Mouse (Mus musculus): ENCODE data around the gene Map2.

Map2 gene

DNA sequence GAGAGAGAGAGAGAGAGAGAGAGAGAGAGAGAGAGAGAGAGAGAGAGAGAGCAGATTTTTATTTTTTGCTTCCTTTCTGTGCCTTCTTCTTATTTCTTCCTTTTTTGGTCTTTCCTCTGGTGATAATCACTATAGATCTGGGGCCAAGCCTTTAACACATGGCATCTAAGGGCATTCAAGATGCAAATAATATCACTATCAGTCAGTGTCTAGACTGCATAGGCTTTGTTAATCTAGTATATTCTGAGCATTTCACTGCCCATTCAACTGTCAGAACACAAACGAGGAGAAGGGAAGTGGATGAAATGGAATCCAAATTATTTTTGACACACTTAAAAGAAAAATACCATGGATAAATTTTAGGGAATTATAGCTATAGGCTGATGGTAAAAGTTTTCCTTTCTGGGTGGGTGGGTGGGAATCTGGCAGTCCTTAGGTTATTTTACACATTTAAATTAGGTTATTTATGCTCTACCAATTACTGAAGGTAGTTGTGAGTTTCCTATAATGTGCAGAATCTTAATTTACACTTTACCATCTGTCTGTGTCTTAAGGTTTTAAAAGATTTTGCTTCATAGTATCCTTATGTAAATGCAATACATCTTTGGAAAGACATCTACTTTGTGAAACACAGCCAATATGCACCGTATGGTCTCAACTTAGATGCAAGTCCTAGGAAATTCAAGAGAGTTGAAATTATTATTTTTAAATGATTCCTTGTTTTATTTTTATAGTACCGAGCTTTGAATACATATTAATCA is 117.2 kb downstream of the Map2 start:
- DNase-seq (ENCODE audit: low read depth): no peak

DNA sequence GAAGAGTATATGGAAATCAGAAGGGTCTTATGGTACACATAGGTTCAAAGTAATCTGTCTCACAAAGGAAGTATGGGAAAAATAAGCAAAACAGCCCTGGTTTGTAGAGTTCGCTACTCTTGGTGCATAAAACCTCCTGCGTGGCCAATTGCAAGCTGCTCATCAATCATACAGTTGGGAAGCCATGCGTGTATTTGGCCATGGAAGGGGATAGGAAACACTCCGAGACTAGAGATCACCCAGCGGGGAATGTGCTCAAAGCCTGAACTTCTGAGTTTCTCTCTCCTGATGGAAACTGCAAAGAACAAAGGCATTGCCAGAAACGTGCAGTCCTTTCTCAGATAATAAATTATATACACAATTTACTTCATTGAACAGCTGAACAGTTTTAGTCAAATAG is 124.3 kb downstream of the Map2 start:
- DNase-seq (ENCODE audit: low read depth): no peak

DNA sequence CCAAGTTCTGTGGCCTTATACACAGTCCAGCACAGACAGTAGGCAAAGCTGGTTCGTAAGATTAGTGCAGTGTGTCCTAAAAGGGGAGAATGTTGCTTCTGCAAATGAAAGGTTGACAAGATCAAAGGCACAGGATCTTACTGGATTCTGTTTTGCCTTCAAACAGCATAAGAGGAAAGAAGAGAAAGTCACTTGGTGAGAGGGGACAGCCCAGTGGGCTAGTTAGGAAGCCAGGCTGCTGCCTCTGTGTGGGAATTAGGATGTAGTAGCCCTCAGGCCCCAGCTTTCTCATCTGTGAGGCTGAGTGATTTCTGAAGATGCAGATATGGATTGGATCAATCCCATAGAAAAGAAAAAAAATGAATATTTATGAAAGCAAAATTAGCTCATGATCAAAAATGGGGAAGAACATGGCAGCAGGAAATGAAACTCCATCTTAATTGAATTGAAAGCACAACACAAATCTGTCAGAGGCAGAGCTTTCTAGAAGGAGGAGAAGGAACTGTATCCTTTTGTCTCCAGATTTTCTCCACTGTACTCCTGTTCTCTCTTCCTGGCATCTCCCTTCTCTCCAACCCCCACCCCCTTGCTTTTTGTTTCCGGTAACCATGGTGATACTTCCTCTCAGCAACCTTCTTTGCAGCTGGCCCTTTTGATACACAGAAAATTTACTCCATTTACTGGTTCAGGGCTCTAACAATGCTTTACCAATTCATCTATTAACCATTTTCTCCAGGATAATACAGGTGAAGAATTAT is 145.5 kb downstream of the Map2 start:
- DNase-seq (ENCODE audit: low read depth): no peak

DNA sequence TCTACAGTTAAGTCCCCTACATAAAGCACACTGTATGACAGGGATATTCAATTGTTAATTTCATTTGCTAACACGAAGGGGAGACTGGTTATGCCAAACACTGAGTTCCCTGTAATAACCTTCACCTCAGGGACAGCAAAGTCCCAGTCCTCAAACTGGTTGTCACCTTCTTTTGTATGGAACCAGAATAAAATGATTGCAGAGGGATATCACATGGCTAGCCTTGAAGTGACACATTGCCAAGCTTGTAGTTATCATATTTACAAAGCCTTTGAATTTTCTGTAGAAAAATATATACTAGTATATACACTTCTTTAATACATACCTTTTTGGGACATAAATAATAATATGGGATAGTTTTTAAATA is 146.0 kb downstream of the Map2 start:
- DNase-seq (ENCODE audit: low read depth): no peak

DNA sequence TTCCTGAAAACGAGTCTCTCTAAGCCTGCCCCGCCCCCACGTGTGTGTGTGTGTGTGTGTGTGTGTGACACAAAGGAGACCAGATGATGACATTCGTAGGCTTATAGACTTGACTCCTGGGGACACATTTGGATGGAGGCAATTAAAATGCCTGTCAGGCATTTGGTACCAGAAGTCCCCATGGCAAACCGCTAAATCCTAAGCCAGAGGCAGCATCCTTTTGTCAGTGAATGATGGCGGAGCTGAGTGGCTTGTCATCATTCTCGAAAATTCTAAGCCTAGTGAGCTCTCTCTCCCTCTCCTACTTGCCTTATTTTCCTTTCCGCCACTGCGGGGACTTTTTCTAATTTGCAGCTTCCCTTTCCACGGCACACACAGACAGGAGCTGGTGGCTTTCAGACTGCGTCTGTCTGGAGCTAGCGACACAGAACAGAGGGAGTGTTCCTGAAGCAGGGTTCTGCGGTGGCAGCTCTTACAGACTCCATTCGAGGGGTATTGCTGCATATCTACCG is 146.6 kb downstream of the Map2 start:
- DNase-seq (ENCODE audit: low read depth): no peak

DNA sequence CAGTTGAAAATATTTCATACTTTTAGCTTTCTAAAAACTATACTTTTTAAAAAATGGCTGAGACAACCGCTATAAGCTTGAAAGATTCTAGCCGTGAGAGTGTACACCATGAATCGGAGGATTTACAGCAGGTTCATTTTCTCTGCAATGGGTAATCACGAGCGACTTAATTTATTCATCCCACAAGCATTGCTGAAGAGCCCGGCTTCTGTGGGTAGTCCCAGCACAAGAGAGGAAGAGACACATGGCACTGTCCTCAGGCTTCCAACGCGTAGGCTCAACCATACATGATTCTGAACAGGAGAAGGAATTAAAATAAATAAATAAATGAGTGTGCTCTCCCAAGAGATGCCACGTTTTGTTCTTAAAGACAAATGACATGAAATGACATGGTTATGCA is 148.4 kb downstream of the Map2 start:
- no peak for DNase-seq (ENCODE audit: low read depth)

DNA sequence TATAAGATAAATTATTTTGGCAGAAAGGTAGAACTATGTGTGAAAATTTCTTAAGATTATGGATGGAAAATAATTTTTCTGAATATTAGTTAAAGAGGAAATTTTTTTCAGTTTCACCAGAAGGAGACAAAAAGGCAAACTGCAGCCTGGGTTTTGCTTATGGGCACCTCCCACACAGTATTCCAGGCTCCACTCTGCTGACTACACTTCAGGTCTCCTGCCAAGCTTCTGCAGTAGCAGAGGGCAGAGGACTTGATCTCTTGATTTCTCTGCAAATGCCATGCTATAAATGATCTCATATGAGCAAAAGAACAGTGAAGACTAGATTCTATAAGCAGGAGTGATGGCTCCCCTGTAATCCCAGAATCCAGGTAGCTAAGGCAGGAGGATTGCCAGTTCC is 149.9 kb downstream of the Map2 start:
- DNase-seq (ENCODE audit: low read depth): no peak

DNA sequence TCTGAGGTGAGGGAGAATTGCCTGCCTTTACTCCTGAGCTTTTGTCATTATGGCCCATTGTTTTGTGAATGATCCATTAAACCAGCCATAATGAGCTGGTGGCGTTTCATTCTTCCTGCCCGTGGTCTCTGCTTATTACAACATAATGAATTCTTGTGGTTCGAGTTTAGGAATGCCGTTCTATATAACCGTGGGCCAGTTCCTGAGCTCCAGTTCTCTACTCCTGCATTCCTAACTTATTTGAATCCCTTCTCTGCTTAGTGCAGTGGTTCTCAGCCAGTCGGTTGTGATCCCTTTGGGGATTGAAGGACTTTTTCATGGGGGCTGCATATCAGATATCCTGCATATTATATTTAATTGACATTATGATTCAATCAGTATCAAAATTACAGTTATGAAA is 153.9 kb downstream of the Map2 start:
- DNase-seq (ENCODE audit: low read depth): no peak

DNA sequence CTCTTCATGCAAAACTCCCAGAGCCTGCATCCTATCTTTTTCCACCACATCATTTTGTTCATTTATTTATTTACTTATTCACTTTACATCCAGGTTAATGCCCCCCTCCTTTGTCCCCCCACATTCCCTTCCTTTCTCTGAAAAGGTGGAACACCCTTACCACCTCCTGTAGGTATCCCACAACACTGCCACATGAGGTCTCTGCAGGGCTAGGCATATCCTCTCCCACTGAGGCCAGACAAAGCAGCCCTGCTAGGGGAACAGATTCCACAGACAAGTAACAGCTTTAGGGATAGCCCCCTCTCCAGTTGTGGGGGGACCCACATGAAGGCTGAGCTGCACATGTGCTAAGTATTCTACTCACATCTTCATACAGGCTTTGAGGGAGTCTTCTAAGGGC is 154.5 kb downstream of the Map2 start:
- no peak for DNase-seq (ENCODE audit: low read depth)

DNA sequence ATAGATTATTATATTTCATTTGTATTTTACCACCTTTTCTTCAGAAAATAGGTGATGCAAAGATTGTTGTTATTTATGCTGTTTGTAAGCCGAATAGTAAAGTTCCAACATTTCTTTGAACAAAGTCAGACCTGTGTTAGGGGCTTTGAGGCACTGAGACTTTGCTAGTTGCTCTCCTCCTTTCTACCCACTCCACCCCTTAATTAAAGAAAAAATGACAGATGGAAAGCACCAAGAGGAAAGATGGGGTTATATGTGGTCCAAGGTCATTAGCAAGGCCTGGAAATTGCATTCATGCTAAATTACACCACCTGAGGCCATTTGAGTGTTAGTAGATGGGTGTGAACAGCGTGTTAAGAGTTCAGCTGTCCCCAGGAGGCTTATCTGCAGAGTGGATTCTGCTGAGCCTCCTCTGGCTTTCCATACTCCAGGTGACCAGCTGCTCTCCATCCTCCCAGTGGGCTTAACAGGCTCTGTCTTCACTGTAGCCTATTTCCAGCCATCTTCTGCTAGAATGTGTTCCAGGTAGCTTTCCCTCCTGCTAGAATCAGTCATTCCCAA is 160.7 kb downstream of the Map2 start:
- DNase-seq (ENCODE audit: low read depth): no peak

DNA sequence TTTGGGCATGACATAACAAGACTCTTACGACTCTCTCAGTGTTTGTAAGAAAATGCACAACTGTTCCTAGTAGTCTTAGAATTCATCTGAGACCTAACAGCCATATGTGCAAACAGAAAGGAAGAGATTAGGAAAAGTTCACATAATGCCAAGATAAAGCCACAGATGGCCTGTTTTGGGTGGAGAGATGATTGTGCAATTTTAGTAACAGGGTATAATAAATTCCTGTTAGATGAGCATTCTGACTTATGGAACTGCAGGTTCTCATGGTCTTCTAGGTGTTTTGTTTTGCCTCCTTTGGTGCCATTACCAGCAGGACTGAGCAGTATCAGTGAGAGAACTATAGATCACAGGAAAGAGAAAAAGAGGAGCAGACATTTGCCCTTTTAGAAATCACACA is 164.1 kb downstream of the Map2 start:
- DNase-seq (ENCODE audit: low read depth): no peak

DNA sequence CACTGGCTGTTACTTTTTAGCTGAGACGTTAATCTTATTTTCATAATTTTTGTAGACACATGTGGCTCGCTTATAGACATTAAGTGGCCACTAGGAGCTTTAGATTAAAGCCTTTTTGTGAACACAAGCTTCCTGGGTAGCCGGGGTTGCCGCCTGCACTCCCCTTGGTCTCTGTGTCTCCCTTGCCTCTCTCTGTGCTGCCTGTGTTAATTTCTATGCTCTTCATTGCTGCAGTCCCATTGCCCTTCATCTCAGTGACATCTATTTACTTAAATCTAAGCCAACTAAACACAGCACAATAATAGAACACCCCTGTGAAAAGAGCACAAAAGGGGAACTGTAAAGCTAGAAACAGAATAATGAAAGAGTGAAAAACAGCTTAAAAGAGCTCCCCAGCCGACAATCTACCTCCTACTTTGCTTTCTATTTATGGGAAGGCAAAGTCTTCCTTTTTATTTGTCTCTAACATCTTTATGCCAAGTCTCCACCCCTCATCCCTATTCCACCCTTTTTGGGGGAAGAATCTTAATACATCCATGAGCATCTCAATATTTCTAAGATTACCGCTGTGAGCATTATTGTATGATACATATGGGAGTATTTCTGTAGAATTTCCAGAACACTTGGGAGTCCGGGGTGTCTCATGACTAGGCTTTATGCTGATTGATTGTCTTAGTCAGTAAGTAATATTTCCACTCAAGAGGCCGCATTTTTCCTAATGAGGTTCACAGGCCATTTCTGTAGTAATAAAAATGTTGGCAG is 173.5 kb downstream of the Map2 start:
- no peak for DNase-seq (ENCODE audit: low read depth)

DNA sequence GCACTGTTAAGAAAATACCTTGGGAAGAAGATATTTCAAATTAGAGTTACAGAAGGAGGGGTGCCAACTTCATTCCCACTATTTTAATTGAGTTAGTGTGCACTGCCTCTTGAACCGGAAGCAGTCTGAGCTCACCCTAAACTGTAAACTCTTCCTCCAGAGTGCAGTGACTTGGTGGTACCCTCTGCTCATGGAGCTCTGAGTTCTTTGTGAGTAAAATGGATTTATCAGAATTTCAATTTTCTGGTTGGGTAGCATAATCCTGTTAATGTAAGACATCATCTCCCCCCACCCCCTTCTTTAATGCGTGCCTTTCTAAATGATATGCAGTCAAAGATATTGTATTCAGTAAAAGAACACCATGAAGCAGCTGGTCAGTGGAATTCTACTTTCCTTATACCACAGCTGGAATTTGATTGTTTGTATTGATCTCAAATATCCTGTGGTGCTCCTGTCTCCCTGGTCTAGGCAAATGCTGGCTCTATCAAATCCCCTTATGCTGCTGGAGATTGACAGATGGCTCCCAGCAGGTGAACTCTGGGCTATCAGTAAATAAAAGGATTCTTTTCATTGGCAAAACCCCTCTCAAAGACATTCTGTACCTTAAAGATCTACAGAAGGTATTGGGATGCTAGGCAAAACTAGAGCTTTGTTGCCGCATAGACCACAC is 174.2 kb downstream of the Map2 start:
- no peak for DNase-seq (ENCODE audit: low read depth)

DNA sequence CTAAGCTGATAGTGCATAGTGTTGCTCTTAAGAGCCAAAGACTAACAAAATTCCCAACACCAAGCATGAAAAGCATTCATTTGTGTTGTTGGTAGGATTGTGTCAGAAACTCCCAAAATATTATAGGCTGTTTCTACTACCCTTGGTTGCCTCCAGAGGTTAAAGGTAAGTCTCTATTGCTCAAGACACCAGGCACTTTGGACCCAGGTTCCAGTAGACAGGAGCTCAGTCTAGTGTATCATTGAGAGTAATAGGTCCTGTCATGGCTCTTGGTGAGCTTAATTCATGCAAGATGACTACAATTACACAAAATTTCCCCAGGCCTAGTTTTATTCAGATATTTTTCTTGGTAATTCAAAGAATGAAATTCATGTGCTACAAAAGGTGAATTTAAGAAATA is 176.3 kb downstream of the Map2 start:
- no peak for DNase-seq (ENCODE audit: low read depth)

DNA sequence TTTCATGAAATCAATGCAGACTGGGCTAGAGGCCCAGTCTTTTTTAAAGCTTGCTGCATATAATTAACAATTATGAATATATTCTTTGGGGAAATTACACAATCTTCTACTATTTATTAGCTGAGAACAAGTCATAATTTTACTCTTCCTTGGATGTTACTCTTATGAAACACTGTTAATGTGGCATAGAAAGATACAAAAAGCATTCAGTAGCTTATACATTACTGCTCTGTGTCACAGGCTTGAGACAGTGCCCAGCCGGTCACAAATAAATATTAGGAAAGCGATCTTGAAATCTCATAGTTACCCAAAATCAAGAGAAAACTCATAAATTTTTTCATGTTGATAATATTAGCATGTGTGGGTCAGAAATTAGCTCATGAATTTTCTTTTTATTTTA is 186.7 kb downstream of the Map2 start:
- DNase-seq (ENCODE audit: low read depth): no peak

DNA sequence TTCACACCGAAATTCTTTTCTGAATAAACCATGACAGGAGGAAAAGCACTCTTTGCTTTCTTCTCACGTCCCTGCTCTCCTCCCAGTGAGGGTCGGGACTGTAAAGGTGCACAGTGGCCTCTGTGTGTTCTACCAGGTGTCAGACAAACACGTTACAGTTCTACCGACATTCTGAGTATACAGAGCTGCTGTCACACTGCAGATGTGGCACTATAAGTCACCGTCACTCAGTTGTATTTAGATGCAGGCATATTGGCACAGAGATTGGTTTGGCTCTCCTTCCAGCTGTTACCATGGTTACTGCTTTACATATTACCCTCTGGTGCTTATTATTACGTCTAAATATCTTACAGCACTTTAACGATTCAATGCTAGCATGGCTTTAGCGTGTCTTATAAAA is 188.2 kb downstream of the Map2 start:
- no peak for DNase-seq (ENCODE audit: low read depth)

DNA sequence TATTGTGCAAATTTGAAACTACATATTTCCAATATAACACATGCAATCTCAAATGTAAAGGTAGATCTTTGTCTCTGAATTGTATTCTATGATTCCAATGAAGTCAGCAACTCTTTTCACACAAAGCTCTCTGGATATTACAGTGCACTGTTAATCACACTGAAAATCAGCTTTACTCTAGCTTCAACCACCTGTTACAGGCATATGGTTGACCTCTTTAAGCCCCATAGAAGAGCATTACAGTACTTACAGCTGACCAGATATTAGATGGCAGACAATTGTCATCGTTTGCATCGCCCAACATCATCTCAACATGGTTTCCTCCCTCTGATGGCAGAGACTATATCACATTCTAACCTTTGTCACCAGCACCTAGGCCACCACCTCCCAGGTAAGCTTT is 189.3 kb downstream of the Map2 start:
- no peak for DNase-seq (ENCODE audit: low read depth)

DNA sequence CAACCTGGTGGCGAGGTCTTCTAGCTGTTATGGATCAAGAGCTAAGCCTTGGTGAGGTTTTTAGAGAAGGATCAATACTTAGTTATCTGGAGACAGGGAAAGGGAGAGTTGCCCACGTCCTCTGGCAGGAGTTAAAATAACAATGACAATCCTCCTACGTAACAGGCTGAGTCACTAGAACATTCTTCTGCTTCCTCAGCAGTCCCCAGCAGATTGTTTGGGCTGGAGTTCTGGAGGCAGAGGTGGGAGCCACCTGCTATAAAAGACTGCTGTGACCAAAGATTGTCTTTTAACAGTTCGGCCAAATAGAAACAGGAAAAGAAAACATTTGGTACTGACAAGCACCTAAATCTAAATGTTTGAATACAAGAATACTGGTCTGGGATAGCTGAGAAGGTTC is 190.5 kb downstream of the Map2 start:
- DNase-seq (ENCODE audit: low read depth): no peak

DNA sequence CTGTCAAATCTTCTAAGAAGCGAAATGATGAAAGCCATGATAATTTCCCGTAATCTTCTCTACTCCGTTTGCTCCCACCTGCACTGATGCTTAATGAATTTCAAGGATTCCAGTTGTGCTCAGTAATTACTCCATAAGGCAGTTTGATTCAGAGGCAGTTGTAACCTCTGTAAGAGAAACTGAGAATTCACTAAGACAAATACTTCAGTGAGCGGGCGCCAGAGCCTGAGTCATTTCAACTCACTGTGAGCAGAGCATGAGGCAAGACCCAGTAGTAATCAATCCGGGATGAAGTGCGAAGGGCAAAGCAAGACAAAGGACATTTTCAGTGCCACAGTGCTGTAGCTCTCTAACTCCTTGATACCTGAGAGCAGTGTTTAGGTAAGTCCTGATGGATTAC is 194.4 kb downstream of the Map2 start:
- DNase-seq (ENCODE audit: low read depth): no peak

DNA sequence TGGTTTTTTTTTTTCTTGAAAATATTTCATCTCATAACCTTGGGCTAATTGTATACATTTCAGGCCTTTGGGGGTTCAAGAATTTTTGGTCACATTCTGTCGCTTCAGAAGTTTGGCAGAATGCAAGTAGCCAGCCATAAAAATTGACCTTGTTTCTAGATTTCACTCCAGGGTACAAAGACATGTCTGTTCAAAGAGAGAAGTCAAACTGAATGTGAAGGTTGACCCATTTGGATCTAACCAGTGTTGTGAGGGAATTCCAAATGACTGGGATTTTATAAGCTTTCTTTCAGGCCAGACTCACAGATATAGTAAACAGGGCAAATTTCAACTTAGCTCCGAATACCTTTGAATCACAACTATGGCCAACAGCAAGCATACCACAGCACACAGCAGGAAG is 196.3 kb downstream of the Map2 start:
- DNase-seq (ENCODE audit: low read depth): no peak

DNA sequence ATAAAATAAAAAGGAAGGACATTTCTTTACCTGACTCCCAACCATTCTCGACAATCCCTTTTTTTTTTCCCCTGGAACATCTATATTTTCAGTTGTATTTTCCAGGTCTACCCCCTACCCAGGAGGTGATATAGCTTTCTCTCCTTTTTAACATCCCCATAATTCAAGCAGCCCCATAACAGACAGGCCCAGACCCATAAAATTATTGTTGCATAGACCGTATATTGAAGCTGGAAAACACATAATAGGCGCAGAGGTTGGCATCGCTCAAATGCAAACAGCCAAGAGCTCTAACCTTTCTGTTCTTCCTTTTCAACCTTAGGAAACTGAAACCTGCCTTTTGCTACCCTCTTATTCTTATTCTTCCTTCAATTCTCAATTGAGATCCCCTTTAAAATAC is 211.2 kb downstream of the Map2 start:
- DNase-seq (ENCODE audit: low read depth): no peak
